Mouse (Mus musculus) layer of hippocampus, adult 8-10 months (tissue): ENCODE measurements around the gene Pcyt1b. TPM values are rescaled to one million over a fixed set of nuclear protein-coding genes. Genes with fewer than 3 reads are reported as not detected.

Experiments used
- DNase-seq, 2 experiments: peaks; one replicate each; pipeline ENCODE4 v3.0.0; 2022; ENCODE audit warnings: low spot score in 2 of 2
- total RNA-seq, 4 experiments: library from RNA; stranded (reverse); gene quantifications; 2 replicates each; pipeline ENCODE4 v1.2.4; 2022

Pcyt1b gene
- total RNA-seq, 4 experiments from 2014 or later: 27.6 to 30.0 (median 28.9) TPM

GRCm38 (mm10) chrX:93732407-93732806 is 77.7 kb downstream of the Pcyt1b start:
- no peak for DNase-seq

- DNase-seq: no peak
These were observed 78.5 kb downstream of the Pcyt1b start for GRCm38 (mm10) chrX:93732975-93733748.

GRCm38 (mm10) chrX:93749165-93749564 is 94.5 kb downstream of the Pcyt1b start:
- DNase-seq: no peak

GRCm38 (mm10) chrX:93750566-93750965 is 95.9 kb downstream of the Pcyt1b start:
- no peak for DNase-seq

GRCm38 (mm10) chrX:93755210-93755842 is 100.7 kb downstream of the Pcyt1b start:
- no peak for DNase-seq

- DNase-seq: no peak
These were observed 102.3 kb downstream of the Pcyt1b start for GRCm38 (mm10) chrX:93756867-93757455.

- no peak for DNase-seq
These were observed 106.1 kb downstream of the Pcyt1b start for GRCm38 (mm10) chrX:93760770-93761169.

- no peak for DNase-seq
These were observed 134.9 kb downstream of the Pcyt1b start for GRCm38 (mm10) chrX:93789562-93789961.

- DNase-seq: peak in 1 of 2 experiments; percentile 16
These were observed 138.5 kb downstream of the Pcyt1b start for GRCm38 (mm10) chrX:93793168-93793567.

Other genes with a start within 250 kb of the Pcyt1b start
- gene Pola1, start 22.7 kb upstream of the Pcyt1b start, total RNA-seq: 1 to 10 TPM; 7.6 to 9.5 (median 8.6) TPM
- gene Pdk3, start 177.3 kb downstream of the Pcyt1b start, total RNA-seq: 10 to 100 TPM; 39.2 to 48.3 (median 42.8) TPM